Mouse (Mus musculus) cerebellum, adult 2 months (tissue): ENCODE results near the gene Hist1h4b.
"Not testable (repeated sequence)": the region's sequence is repeated elsewhere in the genome, so short reads cannot be mapped to it uniquely, and the experiment has no call there.

ENCODE experiments used
- CTCF ChIP-seq: fragments of 200-500 bp; IDR thresholded peaks from 2 replicates; pipeline ENCODE4 v1.5.1; 2011; ENCODE audit warnings: low read depth, mild to moderate bottlenecking, control low read depth, low read length, moderate library complexity, borderline replicate concordance; ENCODE audit not compliant: insufficient read depth
- POLR2A ChIP-seq: fragments of 200-500 bp; IDR thresholded peaks from 2 replicates; pipeline ENCODE4 v1.6.1; 2011; ENCODE audit warnings: low read length, control low read depth, borderline replicate concordance; ENCODE audit not compliant: insufficient read depth

GRCm38 (mm10) chr13:23761871-23762821, 5.3 kb downstream of the Hist1h4b start, which contains the start of gene Hist1h3a:
- peak; percentile 55; the same call in 1 of the 2 replicates for TF ChIP-seq POLR2A
- TF ChIP-seq CTCF, result not testable (repeated sequence)
